Mouse (Mus musculus) liver, embryonic 14.5 days (tissue): ENCODE data around the gene Pde10a. TPM values are rescaled to one million over a fixed set of nuclear protein-coding genes. Genes with fewer than 3 reads are reported as not detected.

Experiments
- ATAC-seq: fragments of 200-750 bp; cut with Nextera tagmentation; 2 replicates; pipeline ENCODE4 v1.8.0; 2017; ENCODE audit warnings: moderate number of reproducible peaks, mild to moderate bottlenecking, moderate library complexity; ENCODE audit not compliant: insufficient read depth
- DNase-seq, 3 experiments: peaks; one replicate each; pipeline ENCODE4 v3.0.0-alpha.2; 2012 to 2013; ENCODE audit warnings: low read depth in 3 of 3, low spot score in 3 of 3
- H3K27ac ChIP-seq: fragments of 300-500 bp; sonication (generic); 2 replicates; pipeline ENCODE4 v1.5.1; 2014; ENCODE audit warnings: moderate library complexity, mild to moderate bottlenecking, control low read depth, inconsistent platforms
- H3K27me3 ChIP-seq: fragments of 300-500 bp; sonication (generic); 2 replicates; pipeline ENCODE4 v1.6.1; 2014; ENCODE audit warnings: mild to moderate bottlenecking, low read length, moderate library complexity; ENCODE audit not compliant: control insufficient read depth, insufficient read depth
- H3K36me3 ChIP-seq: fragments of 300-500 bp; sonication (generic); replicated peaks from 2 replicates; pipeline ENCODE4 v1.6.1; 2014; ENCODE audit warnings: low read depth; ENCODE audit not compliant: control insufficient read depth, insufficient read depth
- H3K4me1 ChIP-seq, 2 experiments: fragments of 200-500 bp in 1 of 2; fragments of 300-500 bp in 1 of 2; sonication (generic) in 1 of 2; replicated peaks; 2 replicates each; pipeline ENCODE4 v1.6.1; 2012 to 2014; ENCODE audit warnings: antibody characterized with exemption in 1 of 2, inconsistent platforms in 1 of 2, low read length in 1 of 2; ENCODE audit not compliant: control insufficient read depth in 2 of 2, insufficient read depth in 2 of 2
- H3K4me2 ChIP-seq: fragments of 300-500 bp; sonication (generic); 2 replicates; pipeline ENCODE4 v1.6.1; 2014; ENCODE audit warnings: low read depth, mild to moderate bottlenecking, control low read depth, moderate library complexity
- H3K4me3 ChIP-seq, 2 experiments: fragments of 200-500 bp in 1 of 2; fragments of 300-500 bp in 1 of 2; sonication (generic) in 1 of 2; 2 replicates each; pipeline ENCODE4 v1.5.1; 2012 to 2014; ENCODE audit warnings: low read depth in 2 of 2, low read length in 2 of 2, mild to moderate bottlenecking in 2 of 2, control low read depth in 1 of 2, inconsistent platforms in 1 of 2, moderate library complexity in 1 of 2; ENCODE audit not compliant: insufficient read depth in 1 of 2
- H3K9ac ChIP-seq: fragments of 300-500 bp; sonication (generic); replicated peaks from 2 replicates; pipeline ENCODE4 v1.6.1; 2014; ENCODE audit warnings: mild to moderate bottlenecking, control low read depth, moderate library complexity
- H3K9me3 ChIP-seq: fragments of 300-500 bp; sonication (generic); 2 replicates; pipeline ENCODE4 v1.6.1; 2016; ENCODE audit warnings: low read length, mixed read lengths; ENCODE audit not compliant: control insufficient read depth
- CTCF ChIP-seq: IDR thresholded peaks from 2 replicates; pipeline ENCODE4 v1.5.1; 2016; ENCODE audit warnings: antibody characterized with exemption, low read depth, control low read depth
- EP300 ChIP-seq: IDR thresholded peaks from 2 replicates; pipeline ENCODE4 v1.6.1; 2016; ENCODE audit warnings: antibody characterized with exemption, low read depth
- whole genome bisulfite sequencing: fragments of 180-500 bp; shearing (Covaris S2); extraction: QIAGEN DNeasy Blood & Tissue Kit; methylation state at CpG from one replicate; pipeline ENCODE4 v1.1.7; 2014; ENCODE audit not compliant: insufficient replicate concordance; 5-methylcytosine and 5-hydroxymethylcytosine counted together
- polyA plus RNA-seq, 2 experiments: library from polyadenylated mRNA; depleted of rRNA in 1 of 2; stranded (reverse) in 1 of 2; unstranded in 1 of 2; fragments of >200 nt; fragmentation: Nextera tagmentation in 1 of 2; extraction: Ambion mirVana in 1 of 2; gene quantifications; 2 replicates each; pipeline versions ENCODE4 v1.2.1 to v1.2.3; 2012 to 2014

Gene Pde10a
- polyA plus RNA-seq, 2 experiments: 0.52 to 0.60 TPM

DNA sequence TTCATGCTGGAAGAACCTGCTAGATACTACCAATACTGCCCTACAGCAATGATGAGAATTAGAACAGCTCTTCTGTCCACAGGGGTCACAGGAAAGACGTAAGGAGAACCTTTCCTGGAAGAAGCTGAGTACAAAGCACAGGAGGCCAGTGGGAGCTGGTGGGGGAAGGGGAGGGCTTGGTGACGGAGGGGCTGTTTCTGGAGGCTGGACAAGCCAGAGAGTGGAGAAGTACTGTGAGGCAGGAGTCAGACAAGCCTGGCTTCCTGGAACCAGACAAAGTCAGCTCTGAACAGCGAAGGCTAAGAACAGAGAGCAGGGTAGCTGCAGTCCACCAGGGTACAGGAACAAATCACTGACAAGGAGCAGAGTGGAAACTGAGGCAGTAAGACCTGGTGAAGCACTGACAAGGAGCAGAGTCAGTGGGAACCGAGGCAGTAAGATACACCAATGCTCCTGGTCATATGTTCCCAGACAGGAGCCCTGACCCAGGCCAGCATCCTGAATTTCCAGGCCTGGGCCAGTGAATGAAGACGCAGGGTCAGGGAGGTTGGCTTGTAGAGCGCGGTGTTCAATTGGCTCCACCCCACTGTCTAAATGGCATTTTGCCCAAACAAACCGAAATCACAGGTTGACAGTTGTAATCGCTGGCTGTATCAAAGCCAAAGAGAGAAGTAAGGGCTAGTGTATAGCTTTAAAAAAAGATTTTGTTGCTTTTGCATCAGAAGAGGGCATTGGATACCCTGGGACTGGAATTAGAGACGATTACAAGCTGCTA is 314.3 kb downstream of the Pde10a start:
- 55% methylated on average over 10 of the region's 10 CpGs for WGBS
- Histone ChIP-seq H3K36me3 (no peaks in the 10 kb centered on the region), H3K27me3 (no peaks in the 10 kb centered on the region), H3K27ac (no peak overlapping the region), H3K4me3 (no peak overlapping the region), H3K9me3 (no peaks in the 10 kb centered on the region), H3K4me2 (no peak overlapping the region), H3K9ac (no peak overlapping the region), H3K4me1 (peaks cover 0 to 2% of the 10 kb centered on the region in 2 experiments; a peak in 1 of 4 replicates)
- ATAC-seq (no peak), DNase-seq (no peak)
- TF ChIP-seq EP300: no peak
- TF ChIP-seq CTCF: no peak

DNA sequence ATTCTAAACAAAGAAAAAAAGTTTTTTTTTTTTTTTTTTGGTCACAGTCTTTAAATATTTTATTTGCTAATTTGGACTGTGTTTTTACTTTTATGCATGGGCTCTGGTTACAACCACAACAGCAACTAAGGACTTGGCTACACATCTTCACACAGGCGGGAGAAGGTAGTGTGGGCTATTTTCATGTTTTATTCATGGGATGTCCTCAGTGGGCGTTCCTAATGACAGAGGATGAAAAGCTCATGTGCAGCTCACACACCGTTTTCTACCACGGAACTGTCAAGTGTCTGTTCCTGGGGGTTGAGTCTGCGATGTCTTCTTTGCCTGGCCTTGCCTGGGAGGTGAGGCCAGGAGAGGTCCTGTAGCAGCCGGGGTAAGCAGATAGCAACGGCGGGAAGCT is 315.9 kb downstream of the Pde10a start:
- Histone ChIP-seq H3K9me3 (no peaks in the 10 kb centered on the region), H3K27me3 (no peaks in the 10 kb centered on the region), H3K36me3 (no peaks in the 10 kb centered on the region), H3K4me1 (peaks cover 0 to 2% of the 10 kb centered on the region in 2 experiments; a peak in 1 of 4 replicates), H3K9ac (no peak overlapping the region), H3K4me3 (no peak overlapping the region), H3K27ac (no peak overlapping the region), H3K4me2 (no peak overlapping the region)
- WGBS: 47% methylated on average over 8 of the region's 8 CpGs
- ATAC-seq (no peak), DNase-seq (no peak)
- TF ChIP-seq EP300: no peak
- no peak for TF ChIP-seq CTCF

DNA sequence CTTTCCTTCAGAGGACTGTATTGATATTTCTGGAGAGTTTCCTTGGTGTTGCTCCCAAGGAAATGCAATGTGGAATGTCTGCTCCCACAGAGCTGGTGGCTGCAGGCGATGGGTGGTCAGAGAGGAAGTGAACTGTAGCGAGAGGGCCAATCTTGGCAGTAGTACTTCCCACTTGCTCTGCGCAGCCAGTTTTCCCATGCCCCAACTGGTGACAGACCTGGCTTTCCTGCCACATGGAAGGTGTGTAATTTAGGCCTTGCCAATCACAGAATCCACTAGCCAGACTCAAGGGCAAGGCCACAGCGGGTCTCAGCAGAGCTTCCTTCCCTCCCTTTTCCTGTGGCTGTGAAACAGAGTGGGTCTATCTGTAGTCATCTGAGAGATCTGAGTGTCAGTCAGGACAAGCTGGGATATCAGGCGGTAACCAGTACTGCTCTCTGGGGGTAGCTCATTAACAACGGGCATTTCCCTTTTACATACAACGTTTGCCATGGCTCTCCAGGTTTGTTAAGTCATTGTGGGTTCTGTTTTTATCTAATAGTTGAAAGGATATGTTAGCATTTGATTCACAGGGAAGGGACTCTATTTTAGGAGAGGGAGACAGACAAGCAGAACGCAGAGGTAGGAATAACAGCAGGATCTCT is 316.8 kb downstream of the Pde10a start:
- TF ChIP-seq EP300 (no peak), CTCF (no peak)
- Histone ChIP-seq H3K9me3 (no peaks in the 10 kb centered on the region), H3K9ac (no peak overlapping the region), H3K4me3 (no peak overlapping the region), H3K27me3 (no peaks in the 10 kb centered on the region), H3K4me2 (no peak overlapping the region), H3K27ac (no peak overlapping the region), H3K36me3 (no peaks in the 10 kb centered on the region), H3K4me1 (peaks cover 0 to 4% of the 10 kb centered on the region in 2 experiments; a peak in 1 of 4 replicates)
- DNase-seq: no peak
- 13% methylated on average over 8 of the region's 8 CpGs for WGBS
- no peak for ATAC-seq

DNA sequence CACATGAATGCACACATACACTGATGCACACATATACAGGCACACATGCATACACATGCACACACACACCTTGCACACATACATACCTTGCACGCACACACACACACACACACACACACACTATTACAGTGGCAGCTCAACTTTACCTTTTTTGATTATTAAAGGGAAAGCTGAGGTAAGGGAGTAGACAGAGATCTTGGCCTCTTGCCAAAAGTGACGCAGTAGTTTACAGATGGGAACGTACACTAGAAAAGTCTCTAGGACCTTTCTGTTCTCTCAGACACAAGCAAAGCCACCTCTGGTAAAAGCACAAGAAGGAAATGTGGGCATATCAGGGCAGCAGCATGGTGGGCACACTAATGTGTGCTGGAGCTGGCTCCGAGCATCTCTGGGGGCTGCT is 317.5 kb downstream of the Pde10a start:
- Histone ChIP-seq H3K4me3 (no peak overlapping the region), H3K9ac (no peak overlapping the region), H3K9me3 (no peaks in the 10 kb centered on the region), H3K4me2 (no peak overlapping the region), H3K4me1 (peaks cover 0 to 4% of the 10 kb centered on the region in 2 experiments; a peak in 1 of 4 replicates), H3K36me3 (no peaks in the 10 kb centered on the region), H3K27me3 (no peaks in the 10 kb centered on the region), H3K27ac (no peak overlapping the region)
- ATAC-seq: no peak
- TF ChIP-seq CTCF: no peak
- no peak for TF ChIP-seq EP300
- WGBS: 40% methylated on average over 4 of the region's 4 CpGs
- no peak for DNase-seq

DNA sequence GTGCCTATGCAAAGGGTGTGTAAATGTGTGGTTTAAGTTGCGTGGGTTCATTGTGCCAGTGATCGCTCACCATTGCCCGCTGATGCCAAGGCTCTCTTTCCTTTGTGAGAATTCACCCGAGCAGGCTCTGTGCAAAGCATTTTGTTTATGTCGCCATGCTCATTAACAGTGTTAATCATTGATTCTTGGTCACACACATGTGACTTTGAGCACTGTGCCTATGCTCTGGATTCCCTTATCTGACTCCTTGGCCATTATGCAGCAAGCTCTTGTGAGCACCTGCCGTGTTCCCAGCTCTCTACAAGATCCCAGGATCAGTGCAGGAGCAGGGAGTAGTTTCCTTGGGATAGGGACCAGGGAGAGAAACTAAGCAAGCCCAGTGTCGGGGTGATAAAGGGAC is 318.8 kb downstream of the Pde10a start:
- Histone ChIP-seq H3K27ac (no peak overlapping the region), H3K9me3 (no peaks in the 10 kb centered on the region), H3K9ac (no peak overlapping the region), H3K27me3 (no peaks in the 10 kb centered on the region), H3K36me3 (no peaks in the 10 kb centered on the region), H3K4me2 (no peak overlapping the region), H3K4me3 (no peak overlapping the region), H3K4me1 (peaks cover 0 to 4% of the 10 kb centered on the region in 2 experiments; a peak in 1 of 4 replicates)
- DNase-seq: no peak
- no peak for ATAC-seq
- 68% methylated on average over 7 of the region's 7 CpGs for WGBS
- TF ChIP-seq EP300 (no peak), CTCF (no peak)
